Mouse (Mus musculus) lung, postnatal 0 days (tissue): ENCODE measurements around the gene Eef2k. TPM values are rescaled to one million over a fixed set of nuclear protein-coding genes. Genes with fewer than 3 reads are reported as not detected.

ENCODE experiments used
- ATAC-seq: fragments of 200-750 bp; cut with Nextera tagmentation; 2 replicates; pipeline ENCODE4 v1.8.0; 2017; ENCODE audit warnings: moderate library complexity
- DNase-seq: peaks from one replicate; pipeline ENCODE4 v3.0.0-alpha.2; 2016; ENCODE audit warnings: low spot score
- H3K27ac ChIP-seq: fragments of 300-500 bp; sonication (generic); 2 replicates; pipeline ENCODE4 v1.5.1; 2014; ENCODE audit warnings: antibody characterized with exemption, mild to moderate bottlenecking, low read length, mixed read lengths
- H3K27me3 ChIP-seq: fragments of 300-500 bp; sonication (generic); replicated peaks from 2 replicates; pipeline ENCODE4 v1.6.1; 2014; ENCODE audit warnings: low read length, mixed read lengths; ENCODE audit not compliant: insufficient read depth
- H3K36me3 ChIP-seq: fragments of 300-500 bp; sonication (generic); 2 replicates; pipeline ENCODE4 v1.6.1; 2014; ENCODE audit warnings: low read length, mixed read lengths; ENCODE audit not compliant: insufficient read depth
- H3K4me1 ChIP-seq: fragments of 300-500 bp; sonication (generic); 2 replicates; pipeline ENCODE4 v1.6.1; 2014; ENCODE audit warnings: antibody characterized with exemption, low read depth, low read length, mixed read lengths; ENCODE audit not compliant: insufficient read depth
- H3K4me2 ChIP-seq: fragments of 300-500 bp; sonication (generic); replicated peaks from 2 replicates; pipeline ENCODE4 v1.6.1; 2014; ENCODE audit warnings: low read depth, mild to moderate bottlenecking, low read length, moderate library complexity, mixed read lengths
- H3K4me3 ChIP-seq: fragments of 300-500 bp; sonication (generic); 2 replicates; pipeline ENCODE4 v1.5.1; 2014; ENCODE audit warnings: low read depth, low read length
- H3K9ac ChIP-seq: fragments of 300-500 bp; sonication (generic); replicated peaks from 2 replicates; pipeline ENCODE4 v1.6.1; 2014; ENCODE audit warnings: low read depth, mild to moderate bottlenecking
- H3K9me3 ChIP-seq: fragments of 300-500 bp; sonication (generic); 2 replicates; pipeline ENCODE4 v1.6.1; 2016; ENCODE audit warnings: low read length, mixed read lengths
- CTCF ChIP-seq: IDR thresholded peaks from 2 replicates; pipeline ENCODE4 v1.5.1; 2016; ENCODE audit warnings: antibody characterized with exemption, mild to moderate bottlenecking
- EP300 ChIP-seq: IDR thresholded peaks from 2 replicates; pipeline ENCODE4 v1.6.1; 2016; ENCODE audit warnings: antibody characterized with exemption, mild to moderate bottlenecking, control low read depth
- WGBS: fragments of 180-500 bp; shearing (Covaris S2); extraction: QIAGEN DNeasy Blood & Tissue Kit; methylation state at CpG from one replicate; pipeline ENCODE4 v1.1.7; 2014; 5-methylcytosine and 5-hydroxymethylcytosine counted together
- polyA plus RNA-seq: library from polyadenylated mRNA; unstranded; fragments of >200 nt; fragmentation: Nextera tagmentation; extraction: Ambion mirVana; gene quantifications from 2 replicates; pipeline ENCODE4 v1.2.1, GENCODE M21; 2015

The Eef2k gene
- polyA plus RNA-seq, 1 experiment from 2014 or later: 16.8 TPM

GRCm38 (mm10) chr7:120881451-120881850, 38.8 kb downstream of the Eef2k start:
- Histone ChIP-seq H3K4me3 (no peak overlapping the region), H3K9ac (no peak overlapping the region), H3K4me1 (no peaks in the 10 kb centered on the region), H3K4me2 (no peak overlapping the region), H3K27ac (no peak overlapping the region), H3K9me3 (no peaks in the 10 kb centered on the region), H3K27me3 (no peaks in the 10 kb centered on the region), H3K36me3 (peaks cover 12% of the 10 kb centered on the region; the same call in 1 of the 2 replicates)
- 64% methylated on average over 2 of the region's 2 CpGs for WGBS
- ATAC-seq: no peak
- DNase-seq: no peak
- TF ChIP-seq CTCF: no peak
- no peak for TF ChIP-seq EP300

DNA sequence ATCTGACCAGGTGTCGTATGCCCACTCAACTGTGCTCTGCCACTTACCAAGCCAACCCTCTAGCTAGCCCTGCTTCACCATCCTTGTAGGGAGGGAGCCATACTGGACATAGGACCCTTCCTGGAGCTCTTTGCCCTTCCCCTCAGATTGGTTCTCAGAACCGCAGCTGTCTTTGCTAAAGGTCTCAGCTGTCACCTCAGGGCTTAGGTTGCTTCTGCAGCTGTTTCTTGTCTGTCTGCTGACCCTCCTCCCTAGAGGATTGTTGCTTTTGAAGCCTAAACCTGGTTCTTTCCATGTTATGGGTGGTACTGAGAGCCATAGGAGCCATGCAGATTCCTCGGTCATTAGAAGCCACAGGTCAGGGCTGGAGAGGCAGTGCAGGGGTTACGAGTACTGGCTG, 40.0 kb downstream of the Eef2k start:
- no peaks in the 10 kb centered on the region for H3K4me1 ChIP-seq
- peaks cover 12% of the 10 kb centered on the region; the same call in 1 of the 2 replicates for H3K36me3 ChIP-seq
- no peak overlapping the region for H3K27ac ChIP-seq
- no peak for ATAC-seq
- TF ChIP-seq CTCF: no peak
- no peak for TF ChIP-seq EP300
- no peak overlapping the region for H3K9ac ChIP-seq
- no peaks in the 10 kb centered on the region for H3K9me3 ChIP-seq
- no peak for DNase-seq
- H3K4me2 ChIP-seq: no peak overlapping the region
- H3K4me3 ChIP-seq: no peak overlapping the region
- no peaks in the 10 kb centered on the region for H3K27me3 ChIP-seq
- 77% methylated on average over 4 of the region's 4 CpGs for WGBS

- H3K9me3 ChIP-seq: no peaks in the 10 kb centered on the region
- 81% methylated on average over 4 of the region's 4 CpGs for WGBS
- peaks cover 12% of the 10 kb centered on the region; the same call in 1 of the 2 replicates for H3K36me3 ChIP-seq
- no peak overlapping the region for H3K4me2 ChIP-seq
- no peak for ATAC-seq
- H3K27ac ChIP-seq: no peak overlapping the region
- DNase-seq: no peak
- no peak overlapping the region for H3K4me3 ChIP-seq
- no peaks in the 10 kb centered on the region for H3K27me3 ChIP-seq
- H3K4me1 ChIP-seq: no peaks in the 10 kb centered on the region
- H3K9ac ChIP-seq: no peak overlapping the region
- no peak for TF ChIP-seq EP300
- TF ChIP-seq CTCF: no peak
Observed at GRCm38 (mm10) chr7:120883523-120884290, 41.1 kb downstream of the Eef2k start.

DNA sequence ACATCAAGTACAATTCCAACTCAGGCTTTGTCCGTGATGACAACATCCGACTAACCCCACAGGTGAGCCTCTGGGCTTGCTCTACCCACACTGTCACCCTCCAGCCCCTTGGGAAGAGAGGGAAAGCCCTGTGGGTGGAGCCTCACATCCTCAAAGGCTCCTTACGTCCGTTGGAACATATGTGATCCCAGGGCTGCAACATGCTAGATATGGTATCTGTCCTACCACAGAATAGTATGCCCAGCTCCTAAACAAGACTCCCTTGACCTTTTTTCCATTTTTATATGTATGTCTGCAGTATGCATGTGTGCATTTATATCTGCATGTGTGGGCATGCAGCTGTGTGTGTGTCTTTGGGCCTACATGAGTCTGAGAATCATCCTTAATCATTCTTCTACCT, 42.1 kb downstream of the Eef2k start:
- no peak for DNase-seq
- Histone ChIP-seq H3K27me3 (no peaks in the 10 kb centered on the region), H3K27ac (no peak overlapping the region), H3K9ac (no peak overlapping the region), H3K36me3 (peaks cover 12% of the 10 kb centered on the region; the same call in 1 of the 2 replicates), H3K9me3 (no peaks in the 10 kb centered on the region), H3K4me3 (no peak overlapping the region), H3K4me1 (no peaks in the 10 kb centered on the region), H3K4me2 (no peak overlapping the region)
- TF ChIP-seq CTCF: no peak
- no peak for TF ChIP-seq EP300
- ATAC-seq: no peak
- 91% methylated on average over 4 of the region's 4 CpGs for WGBS

GRCm38 (mm10) chr7:120893123-120893522, 50.5 kb downstream of the Eef2k start:
- Histone ChIP-seq H3K9ac (no peak overlapping the region), H3K27ac (no peak overlapping the region), H3K36me3 (peaks cover 30% of the 10 kb centered on the region), H3K27me3 (no peaks in the 10 kb centered on the region), H3K4me2 (no peak overlapping the region), H3K4me3 (no peak overlapping the region), H3K9me3 (no peaks in the 10 kb centered on the region), H3K4me1 (no peaks in the 10 kb centered on the region)
- ATAC-seq: no peak
- WGBS: 72% methylated on average over 5 of the region's 5 CpGs
- TF ChIP-seq CTCF: no peak
- no peak for TF ChIP-seq EP300
- DNase-seq: no peak

- WGBS: 81% methylated on average over 7 of the region's 7 CpGs
- peaks cover 31% of the 10 kb centered on the region for H3K36me3 ChIP-seq
- H3K9ac ChIP-seq: no peak overlapping the region
- no peaks in the 10 kb centered on the region for H3K9me3 ChIP-seq
- no peaks in the 10 kb centered on the region for H3K27me3 ChIP-seq
- no peak overlapping the region for H3K4me2 ChIP-seq
- TF ChIP-seq EP300: no peak
- TF ChIP-seq CTCF: no peak
- H3K27ac ChIP-seq: no peak overlapping the region
- no peak overlapping the region for H3K4me3 ChIP-seq
- DNase-seq (no peak), ATAC-seq (no peak)
- no peaks in the 10 kb centered on the region for H3K4me1 ChIP-seq
Observed at GRCm38 (mm10) chr7:120897054-120897453, 54.4 kb downstream of the Eef2k start.
